Mouse (Mus musculus) induced T-regulatory cell, adult 2 months (primary cell): Measurements from ENCODE around the gene Apon.
"Not testable (repeated sequence)": the region's sequence is repeated elsewhere in the genome, so short reads cannot be mapped to it uniquely, and the experiment has no call there.

Source experiments
- DNase-seq: peaks from one replicate; pipeline ENCODE4 v3.0.0-alpha.2; 2012; ENCODE audit warnings: low read depth

Gene Apon

GRCm38 (mm10) chr10:128253677-128254255 lies at the start of gene Apon:
Apon (plus strand) TSS chr10:128254096.
- no peak for DNase-seq

DNA sequence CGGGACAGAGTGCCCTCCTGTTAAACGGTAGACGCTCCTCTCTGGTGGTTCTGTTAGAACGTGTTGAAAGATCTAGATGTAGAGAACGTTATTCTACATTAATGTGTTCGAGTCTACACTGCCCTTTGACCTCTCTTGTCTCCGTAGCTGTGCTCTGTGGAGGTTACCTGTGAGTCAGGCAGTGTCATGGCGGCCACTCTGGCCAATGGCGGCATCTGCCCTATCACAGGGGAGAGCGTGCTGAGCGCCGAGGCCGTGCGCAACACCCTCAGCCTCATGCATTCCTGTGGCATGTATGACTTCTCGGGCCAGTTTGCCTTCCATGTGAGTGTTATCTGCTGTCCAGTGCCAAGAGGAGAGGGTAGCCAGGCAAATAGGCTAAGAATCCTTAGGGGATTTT lies 49.0 kb upstream of the Apon start:
- no peak for DNase-seq

DNA sequence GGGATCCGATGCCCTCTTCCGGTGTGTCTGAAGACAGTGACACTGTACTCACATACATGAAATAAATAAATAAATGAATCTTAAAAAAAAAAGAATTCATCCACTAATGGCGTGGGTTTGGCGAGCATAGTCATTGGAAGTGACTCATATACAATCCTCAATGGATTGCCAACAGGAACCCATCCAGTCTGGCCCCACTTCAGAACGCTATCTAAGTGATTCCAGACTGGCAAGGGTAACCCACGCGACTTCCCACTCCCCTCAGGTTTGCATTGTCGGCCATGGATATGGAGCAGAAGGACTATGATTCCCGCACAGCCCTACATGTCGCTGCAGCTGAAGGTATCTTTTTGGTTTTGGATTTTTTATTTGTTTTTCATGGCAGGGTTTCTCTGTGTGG lies 45.6 kb upstream of the Apon start:
- no peak for DNase-seq

GRCm38 (mm10) chr10:128209311-128210009 lies 44.4 kb upstream of the Apon start:
- DNase-seq, result no peak

GRCm38 (mm10) chr10:128210131-128210530 lies 43.8 kb upstream of the Apon start:
- no peak for DNase-seq

DNA sequence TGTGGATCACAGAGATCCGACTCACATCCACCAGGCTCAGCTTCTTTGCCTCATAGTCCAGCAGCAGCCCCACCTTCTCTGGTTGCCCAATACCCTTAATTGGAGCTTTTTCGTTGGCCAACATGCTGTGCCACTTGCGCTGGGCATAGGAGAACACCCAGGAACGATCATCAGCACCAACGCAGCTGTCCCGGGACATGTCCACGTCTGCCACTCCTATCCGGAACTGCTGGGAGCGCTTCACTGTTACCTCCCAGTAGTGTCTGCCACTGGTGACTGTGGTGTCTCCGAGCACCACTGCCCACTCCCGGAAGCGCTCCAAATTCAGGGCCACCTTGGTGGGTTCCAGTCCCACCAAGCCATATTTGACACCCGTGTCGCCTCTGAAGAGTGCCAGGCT lies 42.9 kb upstream of the Apon start:
- peak; percentile 47 for DNase-seq

- DNase-seq, result peak; percentile 95
Observed at GRCm38 (mm10) chr10:128211390-128212108, 42.3 kb upstream of the Apon start, which contains the start of gene Spryd4. Spryd4 (minus strand) TSS chr10:128211807.

GRCm38 (mm10) chr10:128212148-128212547 lies 41.7 kb upstream of the Apon start:
- DNase-seq, result no peak

DNA sequence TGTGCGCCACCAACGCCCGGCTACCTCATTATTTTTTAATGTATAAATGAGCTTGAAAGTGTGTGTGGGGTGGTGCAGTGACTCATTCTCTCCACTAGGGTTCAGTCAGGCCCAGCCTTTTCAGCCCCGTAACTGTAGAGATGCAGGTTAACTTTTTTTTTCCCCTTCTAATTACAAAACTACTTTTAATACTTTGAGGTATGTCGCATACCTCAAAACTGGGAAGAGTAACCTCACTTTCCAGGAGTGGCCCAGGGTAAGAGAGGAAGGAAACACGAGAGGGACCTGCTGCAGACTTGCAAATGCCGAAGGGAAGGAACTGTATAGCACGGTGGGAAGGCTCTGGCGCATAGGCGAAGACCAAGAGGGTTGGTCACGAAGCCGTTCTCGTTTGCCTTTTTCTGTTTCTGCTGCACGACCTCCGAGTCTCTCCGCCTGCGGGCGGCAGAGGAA lies 41.0 kb upstream of the Apon start:
- peak; percentile 88 for DNase-seq

DNA sequence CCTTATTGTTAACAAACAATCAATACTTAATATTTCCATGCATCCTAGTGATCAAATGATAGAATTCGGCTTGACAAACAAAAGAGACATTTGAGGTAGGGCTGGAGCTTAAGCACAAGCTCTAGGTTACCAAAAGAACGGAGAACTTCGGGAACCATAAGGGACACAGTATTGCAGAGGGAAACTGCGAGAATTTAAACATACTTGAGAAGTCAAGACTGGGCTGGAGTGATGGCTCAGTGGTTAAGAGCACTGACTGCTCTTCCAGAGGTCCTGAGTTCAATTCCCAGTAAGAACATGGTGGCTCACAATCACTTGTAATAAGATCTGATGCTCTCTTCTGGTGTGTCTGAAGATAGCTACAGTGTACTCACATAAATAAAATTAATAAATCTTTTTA lies 39.8 kb upstream of the Apon start:
- DNase-seq, result not testable (repeated sequence)

GRCm38 (mm10) chr10:128214981-128215380 lies 38.9 kb upstream of the Apon start:
- DNase-seq, result no peak

DNA sequence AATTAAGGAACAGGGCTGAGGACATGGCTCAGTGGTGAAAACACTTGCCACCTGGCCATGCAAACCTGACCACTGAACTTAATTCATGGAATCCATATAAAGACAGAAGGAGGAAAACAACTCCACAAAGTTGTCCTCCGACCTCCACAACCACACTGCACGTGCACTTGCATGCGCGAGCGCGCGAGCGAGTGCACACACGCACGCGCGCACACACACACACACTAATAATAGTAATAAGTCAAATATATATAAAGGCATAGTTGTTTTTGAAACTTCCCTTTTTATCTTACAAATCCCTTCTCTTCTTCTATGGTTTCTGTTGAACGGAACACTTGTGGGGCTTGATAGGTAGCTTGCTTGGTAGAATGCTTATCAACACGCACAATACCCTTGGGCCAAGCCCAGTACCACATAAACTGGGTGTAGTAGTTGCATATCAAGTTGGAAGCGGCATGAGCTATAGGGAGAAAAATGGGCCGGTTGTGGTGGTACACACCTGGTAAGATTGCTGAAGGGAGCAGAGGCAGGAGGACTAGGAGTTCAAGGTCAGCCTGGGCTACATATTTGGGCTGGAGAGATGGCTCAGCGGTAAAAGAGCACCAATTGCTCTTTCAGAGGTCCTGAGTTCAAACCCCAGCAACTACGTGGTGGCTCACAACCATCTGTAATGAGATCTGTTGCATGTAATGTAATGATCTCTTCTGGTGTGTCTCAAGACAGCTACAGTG lies 35.3 kb upstream of the Apon start:
- DNase-seq, result no peak

DNA sequence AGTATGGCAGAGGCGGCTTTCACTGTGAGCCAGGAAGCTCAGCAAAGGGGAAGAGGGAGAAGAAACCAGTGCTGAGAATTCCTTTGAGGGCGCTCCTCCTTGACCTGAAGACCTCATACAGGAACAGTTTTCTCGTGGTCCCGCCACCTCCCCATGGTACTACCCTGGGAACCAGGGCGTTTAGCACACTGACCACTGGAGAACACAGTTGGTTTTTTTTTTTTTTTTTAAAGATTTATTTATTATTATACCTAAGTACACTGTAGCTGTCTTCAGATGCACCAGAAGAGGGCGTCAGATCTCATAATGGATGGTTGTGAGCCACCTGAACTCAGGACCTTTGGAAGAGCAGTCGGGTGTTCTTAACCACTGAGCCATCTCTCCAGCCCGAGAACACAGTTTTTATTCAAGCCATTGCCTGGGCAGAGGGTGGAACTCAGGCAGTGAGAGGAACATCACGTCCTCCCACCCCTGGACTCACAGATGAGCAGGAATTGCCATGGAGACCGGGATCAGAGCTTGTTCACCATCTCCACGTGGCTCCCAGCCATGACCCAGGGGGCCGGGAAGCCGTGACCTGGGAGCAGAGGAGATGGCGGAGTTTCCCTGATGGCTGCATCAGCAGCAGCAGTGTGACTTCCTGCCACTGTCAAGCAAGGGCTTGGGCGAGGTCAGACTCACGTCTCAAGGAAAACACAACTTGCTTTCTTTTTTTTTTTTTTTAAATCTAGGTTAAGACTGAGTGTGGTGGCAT lies 32.2 kb upstream of the Apon start:
- DNase-seq, result peak; percentile 61

DNA sequence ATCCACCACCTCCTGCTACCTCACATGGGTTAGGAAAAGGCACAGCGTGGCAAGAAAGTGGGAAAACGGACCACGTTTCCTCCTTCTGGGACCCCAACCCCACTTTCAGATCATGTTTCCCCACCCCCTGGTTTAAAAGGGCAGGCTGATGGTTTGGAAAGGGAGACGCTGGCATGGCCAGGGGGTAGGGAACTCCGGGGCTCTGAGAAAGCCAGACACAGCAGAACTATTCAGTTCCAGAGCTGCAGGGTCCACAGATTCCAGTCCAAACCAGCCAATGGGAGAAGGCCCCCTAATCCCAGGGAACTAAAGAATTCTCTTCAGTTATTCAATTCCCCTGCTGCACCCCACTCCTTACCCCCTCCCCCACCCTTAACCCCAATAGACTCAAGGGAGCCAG lies 28.8 kb upstream of the Apon start:
- DNase-seq, result no peak

DNA sequence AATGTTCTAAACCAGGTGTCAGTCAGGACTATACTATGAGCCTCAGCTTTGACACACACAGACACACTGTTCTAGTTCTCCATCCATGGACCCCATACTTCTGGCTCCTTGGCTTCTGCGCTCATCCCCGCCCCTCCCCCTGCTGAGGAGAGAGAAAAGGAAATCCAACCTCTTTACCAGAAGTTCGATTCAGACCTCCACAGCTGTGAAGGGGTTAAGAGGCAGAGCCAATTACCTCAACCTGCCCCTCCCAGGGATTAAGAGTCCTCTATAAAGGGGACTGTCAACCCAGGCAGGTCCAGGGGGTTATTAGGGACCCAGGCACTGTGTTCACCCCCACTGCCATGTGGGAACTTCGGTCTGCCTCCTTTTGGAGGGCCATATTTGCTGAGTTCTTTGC lies 28.4 kb upstream of the Apon start, which contains the start of gene Mip:
Gene Mip, plus strand, starts transcription at position 301 of the 400 bp plus-strand sequence.
- no peak for DNase-seq

DNA sequence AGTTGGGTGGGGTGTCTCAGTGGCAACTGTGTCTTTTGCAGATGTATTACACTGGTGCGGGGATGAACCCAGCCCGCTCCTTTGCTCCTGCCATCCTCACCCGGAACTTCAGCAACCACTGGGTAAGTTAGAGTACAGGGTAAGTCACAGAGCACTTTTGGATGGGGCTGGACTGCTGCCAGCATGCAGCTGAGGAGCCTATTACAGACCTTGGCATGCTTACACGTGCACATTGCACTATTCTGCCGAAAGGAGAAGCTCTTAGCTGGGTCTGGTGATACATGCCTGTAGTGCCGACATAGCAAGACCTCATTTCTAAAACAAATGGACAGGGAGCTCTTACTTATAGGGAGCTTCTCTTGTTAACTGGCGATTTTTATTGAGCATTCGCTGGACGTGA lies 26.3 kb upstream of the Apon start:
- DNase-seq, result no peak

- DNase-seq, result no peak
Observed at GRCm38 (mm10) chr10:128228009-128228408, 25.9 kb upstream of the Apon start.

- DNase-seq, result peak; percentile 56
Observed at GRCm38 (mm10) chr10:128230582-128230981, 23.3 kb upstream of the Apon start.

GRCm38 (mm10) chr10:128231146-128231545 lies 22.8 kb upstream of the Apon start:
- DNase-seq, result peak; percentile 62

GRCm38 (mm10) chr10:128231697-128232419 lies 22.0 kb upstream of the Apon start, which contains the start of gene Timeless:
Timeless (plus strand) TSS chr10:128232065.
- peak; percentile 92 for DNase-seq
